Mouse (Mus musculus) midbrain, embryonic 12.5 days (tissue): ENCODE results near the gene Actl6b. TPM values are rescaled to one million over a fixed set of nuclear protein-coding genes. Genes with fewer than 3 reads are reported as not detected.

Experiments used
- ATAC-seq: fragments of 200-750 bp; cut with Nextera tagmentation; 2 replicates; pipeline ENCODE4 v1.8.0; 2017; ENCODE audit warnings: low read depth, moderate TSS enrichment, moderate library complexity; ENCODE audit not compliant: low FRiP score
- H3K27ac ChIP-seq: fragments of 300-500 bp; sonication (generic); replicated peaks from 2 replicates; pipeline ENCODE4 v1.5.1; 2016; ENCODE audit warnings: mild to moderate bottlenecking
- H3K27me3 ChIP-seq: fragments of 300-500 bp; sonication (generic); 2 replicates; pipeline ENCODE4 v1.6.1; 2016; ENCODE audit warnings: mild to moderate bottlenecking
- H3K36me3 ChIP-seq: fragments of 300-500 bp; sonication (generic); 2 replicates; pipeline ENCODE4 v1.6.1; 2016
- H3K4me1 ChIP-seq: fragments of 300-500 bp; sonication (generic); 2 replicates; pipeline ENCODE4 v1.6.1; 2016
- H3K4me2 ChIP-seq: fragments of 300-500 bp; sonication (generic); replicated peaks from 2 replicates; pipeline ENCODE4 v1.6.1; 2016; ENCODE audit warnings: mild to moderate bottlenecking, moderate library complexity
- H3K4me3 ChIP-seq: fragments of 300-500 bp; sonication (generic); 2 replicates; pipeline ENCODE4 v1.5.1; 2016; ENCODE audit warnings: mild to moderate bottlenecking
- H3K9ac ChIP-seq: fragments of 300-500 bp; sonication (generic); replicated peaks from 2 replicates; pipeline ENCODE4 v1.6.1; 2016; ENCODE audit warnings: mild to moderate bottlenecking, moderate library complexity
- H3K9me3 ChIP-seq: fragments of 300-500 bp; sonication (generic); 2 replicates; pipeline ENCODE4 v1.6.1; 2016; ENCODE audit warnings: mild to moderate bottlenecking
- WGBS: fragments of 180-500 bp; shearing (Covaris S2); methylation state at CpG from one replicate; pipeline ENCODE4 v1.1.7; 2016; 5-methylcytosine and 5-hydroxymethylcytosine counted together
- polyA plus RNA-seq: library from polyadenylated mRNA; unstranded; fragments of >200 nt; fragmentation: Nextera tagmentation; extraction: Ambion mirVana; gene quantifications from 2 replicates; pipeline ENCODE4 v1.2.1, GENCODE M21; 2016

Gene Actl6b
- polyA plus RNA-seq, 1 experiment from 2014 or later: 89.4 TPM

GRCm38 (mm10) chr5:137569665-137570064 lies 16.3 kb downstream of the Actl6b start, which contains the start of gene Tfr2:
Gene Tfr2 (plus strand): TSS chr5:137569840.
- H3K4me2 ChIP-seq: no peak within 1 kb of the TSS
- ATAC-seq: no peak
- peaks cover 8% of the 10 kb centered on the region; the same call in 1 of the 2 replicates for H3K27me3 ChIP-seq
- 43% methylated on average over 9 of the region's 9 CpGs for WGBS
- H3K36me3 ChIP-seq: no peaks in the 10 kb centered on the region
- H3K27ac ChIP-seq: no peak within 1 kb of the TSS
- H3K9me3 ChIP-seq: no peaks in the 10 kb centered on the region
- H3K9ac ChIP-seq: no peak within 1 kb of the TSS
- no peak within 1 kb of the TSS for H3K4me3 ChIP-seq
- no peaks in the 10 kb centered on the region; the same call in 1 of the 2 replicates for H3K4me1 ChIP-seq

GRCm38 (mm10) chr5:137570181-137570580 lies 16.9 kb downstream of the Actl6b start:
- no peak for ATAC-seq
- Histone ChIP-seq H3K4me2 (no peak overlapping the region), H3K36me3 (no peaks in the 10 kb centered on the region), H3K27me3 (peaks cover 13% of the 10 kb centered on the region; the same call in 1 of the 2 replicates), H3K9me3 (no peaks in the 10 kb centered on the region), H3K4me3 (no peak overlapping the region), H3K27ac (no peak overlapping the region), H3K4me1 (no peaks in the 10 kb centered on the region; the same call in 1 of the 2 replicates), H3K9ac (no peak overlapping the region)
- 59% methylated on average over 7 of the region's 7 CpGs for WGBS

GRCm38 (mm10) chr5:137570691-137571586 lies 17.6 kb downstream of the Actl6b start:
- WGBS: 83% methylated on average over 17 of the region's 17 CpGs
- H3K27ac ChIP-seq: no peak overlapping the region
- H3K9me3 ChIP-seq: no peaks in the 10 kb centered on the region
- no peak overlapping the region for H3K9ac ChIP-seq
- peaks cover 17% of the 10 kb centered on the region; the same call in 1 of the 2 replicates for H3K27me3 ChIP-seq
- no peak for ATAC-seq
- H3K36me3 ChIP-seq: no peaks in the 10 kb centered on the region
- no peak overlapping the region for H3K4me3 ChIP-seq
- H3K4me1 ChIP-seq: no peaks in the 10 kb centered on the region; the same call in 1 of the 2 replicates
- H3K4me2 ChIP-seq: no peak overlapping the region

GRCm38 (mm10) chr5:137574470-137574901 lies 21.2 kb downstream of the Actl6b start:
- H3K9me3 ChIP-seq: no peaks in the 10 kb centered on the region
- WGBS: 9% methylated on average over 27 of the region's 27 CpGs
- H3K36me3 ChIP-seq: no peaks in the 10 kb centered on the region
- H3K27ac ChIP-seq: no peak overlapping the region
- peak; percentile 41; the same call in 1 of the 2 replicates for ATAC-seq
- peaks cover 20% of the 10 kb centered on the region; the same call in 1 of the 2 replicates for H3K27me3 ChIP-seq
- H3K4me2 ChIP-seq: peak overlapping the region; percentile 52
- no peaks in the 10 kb centered on the region; the same call in 1 of the 2 replicates for H3K4me1 ChIP-seq
- H3K4me3 ChIP-seq: peak overlapping the region; percentile 30
- H3K9ac ChIP-seq: peak overlapping the region; percentile 5; the same call in 1 of the 2 replicates

- 81% methylated on average over 6 of the region's 6 CpGs for WGBS
- no peak for ATAC-seq
- no peak overlapping the region for H3K4me3 ChIP-seq
- H3K9me3 ChIP-seq: no peaks in the 10 kb centered on the region
- H3K4me1 ChIP-seq: peaks cover 4% of the 10 kb centered on the region; the same call in 1 of the 2 replicates
- no peak overlapping the region for H3K9ac ChIP-seq
- no peak overlapping the region for H3K4me2 ChIP-seq
- H3K36me3 ChIP-seq: no peaks in the 10 kb centered on the region
- H3K27me3 ChIP-seq: peaks cover 25% of the 10 kb centered on the region
- H3K27ac ChIP-seq: no peak overlapping the region
Observed at GRCm38 (mm10) chr5:137580246-137580645, 26.9 kb downstream of the Actl6b start.

GRCm38 (mm10) chr5:137582702-137583101 lies 29.4 kb downstream of the Actl6b start:
- Histone ChIP-seq H3K4me2 (0 out of 2 replicates have a peak overlapping the region, but pooled peaks have one; percentile 51), H3K4me3 (no peak overlapping the region)

GRCm38 (mm10) chr5:137583670-137584169 lies 30.4 kb downstream of the Actl6b start:
- peak; percentile 66 for ATAC-seq
- Histone ChIP-seq H3K9ac (peak overlapping the region; percentile 41), H3K27me3 (peaks cover 18% of the 10 kb centered on the region), H3K9me3 (no peaks in the 10 kb centered on the region), H3K27ac (peak overlapping the region; percentile 52; the same call in 1 of the 2 replicates), H3K4me3 (peak overlapping the region; percentile 34), H3K4me1 (peaks cover 4% of the 10 kb centered on the region; the same call in 1 of the 2 replicates), H3K36me3 (no peaks in the 10 kb centered on the region), H3K4me2 (peak overlapping the region; percentile 51)
- WGBS: 17% methylated on average over 27 of the region's 27 CpGs

More at GRCm38 (mm10) chr5:137582702-137583101, 29.4 kb downstream of the Actl6b start:
- H3K27me3 ChIP-seq: peaks cover 18% of the 10 kb centered on the region
- H3K4me1 ChIP-seq: peaks cover 4% of the 10 kb centered on the region; the same call in 1 of the 2 replicates
- 40% methylated on average over 8 of the region's 8 CpGs for WGBS
- no peak overlapping the region for H3K27ac ChIP-seq
- H3K9ac ChIP-seq: no peak overlapping the region
- H3K36me3 ChIP-seq: no peaks in the 10 kb centered on the region
- ATAC-seq: no peak
- no peaks in the 10 kb centered on the region for H3K9me3 ChIP-seq

- Histone ChIP-seq H3K4me2 (no peak overlapping the region), H3K27me3 (peaks cover 18% of the 10 kb centered on the region), H3K27ac (no peak overlapping the region), H3K4me1 (peaks cover 4% of the 10 kb centered on the region; the same call in 1 of the 2 replicates), H3K9ac (no peak overlapping the region), H3K9me3 (no peaks in the 10 kb centered on the region), H3K36me3 (no peaks in the 10 kb centered on the region), H3K4me3 (no peak overlapping the region)
- no peak for ATAC-seq
- 39% methylated on average over 8 of the region's 8 CpGs for WGBS
Observed at GRCm38 (mm10) chr5:137584976-137585375, 31.7 kb downstream of the Actl6b start.

GRCm38 (mm10) chr5:137590507-137590906 lies 37.2 kb downstream of the Actl6b start:
- Histone ChIP-seq H3K27ac (no peak overlapping the region), H3K4me1 (no peaks in the 10 kb centered on the region), H3K9me3 (no peaks in the 10 kb centered on the region), H3K4me2 (no peak overlapping the region), H3K9ac (no peak overlapping the region), H3K36me3 (no peaks in the 10 kb centered on the region), H3K4me3 (no peak overlapping the region), H3K27me3 (no peaks in the 10 kb centered on the region)
- 80% methylated on average over 5 of the region's 5 CpGs for WGBS
- no peak for ATAC-seq

GRCm38 (mm10) chr5:137595921-137596320 lies 42.6 kb downstream of the Actl6b start:
- WGBS: 76% methylated on average over 7 of the region's 7 CpGs
- no peak overlapping the region for H3K4me3 ChIP-seq
- H3K27me3 ChIP-seq: no peaks in the 10 kb centered on the region
- no peak overlapping the region for H3K9ac ChIP-seq
- H3K36me3 ChIP-seq: peaks cover 8% of the 10 kb centered on the region
- H3K27ac ChIP-seq: no peak overlapping the region
- no peaks in the 10 kb centered on the region for H3K9me3 ChIP-seq
- peaks cover 19% of the 10 kb centered on the region for H3K4me1 ChIP-seq
- ATAC-seq: no peak
- H3K4me2 ChIP-seq: no peak overlapping the region

- 32% methylated on average over 30 of the region's 30 CpGs for WGBS
- peaks cover 23% of the 10 kb centered on the region for H3K4me1 ChIP-seq
- ATAC-seq: no peak
- no peaks in the 10 kb centered on the region for H3K9me3 ChIP-seq
- H3K4me3 ChIP-seq: peak overlapping the region; percentile 12; the same call in 1 of the 2 replicates
- H3K27me3 ChIP-seq: no peaks in the 10 kb centered on the region
- 0 out of 2 replicates have a peak overlapping the region, but pooled peaks have one; percentile 34 for H3K9ac ChIP-seq
- peak overlapping the region; percentile 40 for H3K4me2 ChIP-seq
- peaks cover 8% of the 10 kb centered on the region for H3K36me3 ChIP-seq
- H3K27ac ChIP-seq: no peak overlapping the region; the same call in 1 of the 2 replicates
Observed at GRCm38 (mm10) chr5:137596601-137597261, 43.4 kb downstream of the Actl6b start.
